Mouse (Mus musculus): ENCODE results near the gene Rhoc.

DNA sequence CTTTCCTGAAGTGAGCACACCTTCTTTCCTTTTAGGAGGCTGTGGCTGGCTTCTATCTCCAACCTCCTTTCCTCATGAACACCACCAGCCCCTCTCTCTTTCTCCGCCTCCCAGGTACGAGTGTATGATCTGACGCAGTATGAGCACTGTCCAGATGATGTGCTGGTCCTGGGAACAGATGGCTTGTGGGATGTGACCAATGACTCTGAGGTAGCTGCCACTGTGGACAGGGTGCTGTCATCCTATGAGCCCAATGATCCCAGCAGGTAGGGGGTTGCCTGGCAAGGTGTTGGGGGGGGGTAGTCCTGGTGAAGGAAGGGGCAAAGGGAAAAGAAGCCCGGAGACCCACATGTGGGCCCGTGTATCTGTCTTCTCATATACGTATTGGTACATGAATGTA is 2.9 kb upstream of the Rhoc start:
- TF ChIP-seq NANOG (IDR thresholded peaks at IDR 0.05; ENCODE audit: borderline replicate concordance, low read length) = no peak
- TF ChIP-seq CTCF (conservative IDR thresholded peaks at IDR 0.05; ENCODE audit: low read length) = no peak
- TF ChIP-seq POU5F1 (IDR thresholded peaks at IDR 0.05; ENCODE audit: borderline replicate concordance, low read length) = no peak

All from E14TG2a.4 (cell line).